Mouse (Mus musculus) testis, postnatal 14 days (tissue): ENCODE data around the gene Trpv2.

Experiments used
- DNase-seq: peaks from one replicate; pipeline ENCODE4 v3.0.0; 2021; ENCODE audit warnings: low spot score

Trpv2 gene

DNA sequence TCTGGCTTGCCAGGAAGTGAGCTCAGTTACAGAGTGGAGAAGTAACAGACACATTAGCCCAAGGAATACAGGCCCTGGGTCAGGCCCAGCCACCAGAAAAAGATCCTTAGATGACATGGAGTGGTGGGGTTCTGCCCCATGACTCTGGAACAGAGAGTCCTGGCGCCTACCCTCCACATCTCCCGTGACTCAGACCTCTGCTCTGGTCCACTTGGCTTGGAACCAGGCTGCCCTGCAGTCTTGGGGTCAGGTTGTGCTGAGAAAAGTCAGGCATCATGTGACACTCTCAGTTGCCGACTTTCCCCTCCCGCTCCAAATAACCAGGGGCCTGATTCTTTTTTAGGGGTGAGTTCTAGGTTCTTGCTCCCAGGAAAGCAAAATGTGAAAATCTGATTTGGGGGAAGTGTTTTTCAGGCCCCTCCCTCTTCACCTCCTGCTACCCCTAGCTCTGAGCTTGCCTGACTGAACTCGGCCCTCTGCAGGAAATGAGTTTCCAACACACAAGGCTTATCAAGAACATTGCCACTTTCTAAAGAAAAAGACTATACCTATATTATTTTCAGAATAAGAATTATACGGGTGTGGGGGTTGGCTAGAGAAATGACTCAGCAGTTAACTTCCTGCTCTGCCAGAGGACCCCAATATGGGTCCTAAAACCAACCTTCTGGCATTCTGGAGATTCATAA is 15.2 kb upstream of the Trpv2 start:
- DNase-seq, result peak; percentile 34

DNA sequence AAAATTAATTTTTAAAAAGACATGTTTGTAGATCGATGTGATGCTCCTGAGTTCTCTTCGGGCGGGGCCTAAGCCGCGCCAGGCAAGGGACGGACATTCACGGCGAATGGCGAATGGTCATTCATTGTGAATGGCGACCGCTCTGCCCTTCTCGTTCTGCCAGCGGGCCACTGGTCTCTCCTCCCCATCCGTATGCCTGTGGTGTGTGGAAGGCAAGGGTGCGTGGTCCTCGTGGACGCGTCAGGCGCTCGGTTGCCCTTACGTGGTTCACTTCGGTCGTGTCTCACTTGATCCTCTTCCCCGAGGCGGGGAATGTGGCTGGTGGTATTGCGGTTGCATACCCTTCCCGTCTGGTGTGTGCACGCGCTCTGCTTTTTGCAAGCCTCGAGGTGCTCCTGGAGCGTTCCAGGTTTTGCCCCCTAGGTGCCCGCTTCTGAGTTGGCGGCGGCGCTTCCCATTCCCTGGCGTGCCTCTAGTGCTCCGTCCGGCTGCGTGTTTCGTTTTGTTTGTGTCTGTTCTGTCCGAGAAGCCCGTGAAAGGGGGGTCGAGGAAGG is 13.7 kb upstream of the Trpv2 start:
- DNase-seq, result peak; percentile 29

DNA sequence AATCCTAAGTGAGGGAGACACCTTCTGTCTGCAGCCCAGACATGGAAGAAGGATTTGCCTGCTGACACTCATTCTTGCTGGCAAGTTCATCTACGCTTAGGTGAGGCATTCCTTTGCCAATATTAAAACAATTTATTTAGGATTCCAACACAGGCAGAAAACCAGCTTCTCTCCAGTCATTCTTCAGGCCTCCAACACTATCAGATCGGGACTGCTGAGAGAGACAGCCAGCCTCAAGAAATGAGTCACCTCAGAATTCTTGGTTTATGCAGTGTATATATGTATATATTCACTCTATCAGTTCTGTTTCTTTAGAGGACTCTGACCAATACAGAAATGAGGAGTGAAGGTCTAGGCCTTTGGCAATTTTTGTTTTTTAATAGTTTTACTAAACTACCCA is 10.7 kb upstream of the Trpv2 start:
- no peak for DNase-seq

DNA sequence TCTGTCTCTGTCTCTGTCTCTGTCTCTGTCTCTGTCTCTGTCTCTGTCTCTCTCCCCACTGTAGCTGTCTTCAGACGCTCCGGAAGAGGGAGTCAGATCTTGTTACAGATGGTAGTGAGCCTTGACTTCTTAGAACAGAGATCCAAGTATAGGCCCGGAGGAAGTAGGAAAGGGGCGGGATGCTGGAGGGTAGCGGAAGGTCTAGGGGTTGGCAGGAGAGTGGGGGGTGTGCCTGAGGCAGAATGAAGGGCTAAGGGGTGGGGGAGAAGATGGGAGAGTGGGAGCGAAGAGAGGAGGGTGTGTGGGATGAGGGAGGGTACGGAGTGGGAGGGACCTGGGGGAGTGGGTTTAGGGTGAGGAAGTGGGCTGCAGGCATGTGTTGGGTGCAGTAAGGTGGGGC is 8.5 kb upstream of the Trpv2 start:
- DNase-seq, result no peak

DNA sequence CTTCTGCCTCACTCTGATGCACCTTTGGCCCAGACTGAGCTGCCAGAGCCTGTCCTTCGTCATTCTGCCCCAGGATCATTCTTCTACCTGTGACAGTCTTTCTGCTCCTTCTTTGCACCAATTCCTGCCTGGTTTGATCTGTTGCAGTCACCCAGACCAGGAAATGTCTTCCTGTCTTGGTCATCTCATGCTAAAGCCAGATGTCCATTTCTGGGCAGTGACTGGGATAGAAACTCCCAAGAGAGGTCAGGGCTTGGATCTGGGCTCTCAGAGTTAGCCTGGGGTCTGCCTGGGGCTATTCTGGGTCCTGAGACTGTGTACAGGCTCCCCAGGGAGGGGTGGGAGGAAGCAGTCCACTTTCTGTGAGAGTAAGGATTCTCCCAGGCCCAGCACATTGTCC is 8.1 kb upstream of the Trpv2 start:
- DNase-seq, result no peak

DNA sequence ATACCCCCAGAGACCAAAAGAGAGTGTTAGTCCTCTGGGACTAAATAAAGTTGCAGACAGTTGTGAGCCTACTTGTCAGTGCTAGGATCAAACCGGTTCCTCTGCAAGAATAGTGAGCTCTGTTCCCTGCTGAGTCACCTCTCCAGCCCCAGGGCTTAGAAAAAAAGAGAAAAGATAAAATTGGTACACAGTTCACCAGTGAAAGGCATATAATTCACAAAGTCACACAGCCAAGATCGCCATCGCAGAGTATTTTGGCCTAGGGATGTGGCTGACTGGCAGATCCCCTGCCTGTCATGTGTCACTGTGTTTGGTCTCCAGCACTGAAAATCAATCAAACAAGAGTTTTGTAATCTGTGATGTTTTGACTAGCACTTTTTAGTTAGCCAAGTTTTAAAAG is 6.0 kb upstream of the Trpv2 start:
- no peak for DNase-seq

DNA sequence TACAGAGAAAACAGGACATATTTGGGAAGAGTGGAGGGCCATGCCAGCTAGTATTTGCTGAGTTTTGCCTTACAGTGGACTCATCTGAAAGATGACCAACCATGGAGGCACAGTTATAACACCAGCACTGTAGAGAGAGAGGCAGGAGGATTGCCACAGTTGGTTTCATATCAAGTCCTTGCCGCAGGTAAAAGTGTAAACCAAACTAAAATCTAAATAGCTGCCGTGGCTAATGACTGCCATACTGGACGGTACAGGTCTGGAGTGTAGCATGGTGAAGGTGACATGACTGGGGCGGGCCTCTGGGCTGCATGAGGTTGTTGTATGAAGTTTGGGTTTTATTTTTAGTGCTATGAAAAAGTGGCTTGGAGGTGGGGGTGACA is 408 bp downstream of the Trpv2 start:
- DNase-seq, result no peak

DNA sequence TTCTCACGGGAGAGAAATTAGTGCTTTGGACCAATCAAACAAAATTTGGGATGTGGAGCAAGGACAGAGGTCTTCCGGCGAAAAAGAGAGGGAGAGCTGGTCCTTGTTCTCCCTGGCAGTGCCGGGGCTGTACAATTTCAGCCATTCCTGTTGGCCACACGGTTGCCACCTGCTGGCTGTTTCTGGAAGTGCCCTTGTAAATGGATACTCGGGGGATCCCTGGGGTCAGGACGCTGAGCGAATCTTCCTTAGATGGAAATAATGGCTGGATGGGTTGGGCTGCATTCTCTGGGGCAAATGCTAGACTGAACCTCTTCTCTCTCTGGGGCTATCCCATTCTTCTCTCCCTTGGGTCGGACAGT is 992 bp downstream of the Trpv2 start:
- peak; percentile 80 for DNase-seq

DNA sequence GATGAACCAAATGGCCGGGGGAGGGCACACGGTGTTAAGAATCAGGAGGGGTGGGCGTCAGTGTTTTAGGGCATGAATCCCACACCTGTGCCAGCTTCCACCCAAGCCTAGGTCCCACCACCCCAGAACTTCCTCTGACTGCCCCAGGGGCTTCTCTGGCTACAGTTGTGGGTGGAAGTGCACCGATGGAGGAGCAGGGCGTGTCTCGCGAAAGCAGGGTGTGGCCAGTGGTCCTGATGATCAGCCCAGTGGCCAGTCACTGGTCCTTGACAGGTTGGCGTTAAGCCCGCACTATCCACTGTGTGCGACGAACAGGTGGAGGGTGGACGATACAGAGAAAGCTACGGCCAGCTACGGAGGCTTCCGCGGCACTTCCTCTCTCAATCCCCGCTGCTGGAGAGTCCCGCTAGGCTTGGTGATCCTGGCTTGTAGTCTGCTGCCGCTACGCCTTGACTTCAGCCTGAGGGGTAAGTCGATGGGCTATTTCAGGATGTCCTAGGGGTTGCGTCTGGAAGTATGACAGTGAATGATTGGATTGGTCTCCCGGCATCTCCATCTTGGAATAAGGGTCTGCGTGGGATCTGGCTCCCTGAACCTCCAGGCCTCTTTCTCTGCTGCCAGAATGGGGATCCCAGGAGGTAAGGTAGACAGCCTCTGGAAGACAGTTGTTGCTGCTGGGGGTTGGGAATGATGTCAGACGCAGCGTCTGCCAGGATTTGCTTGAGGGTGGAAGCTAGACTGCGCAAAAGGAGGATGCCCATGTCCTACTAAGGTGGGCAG is 1.6 kb downstream of the Trpv2 start:
- no peak for DNase-seq

DNA sequence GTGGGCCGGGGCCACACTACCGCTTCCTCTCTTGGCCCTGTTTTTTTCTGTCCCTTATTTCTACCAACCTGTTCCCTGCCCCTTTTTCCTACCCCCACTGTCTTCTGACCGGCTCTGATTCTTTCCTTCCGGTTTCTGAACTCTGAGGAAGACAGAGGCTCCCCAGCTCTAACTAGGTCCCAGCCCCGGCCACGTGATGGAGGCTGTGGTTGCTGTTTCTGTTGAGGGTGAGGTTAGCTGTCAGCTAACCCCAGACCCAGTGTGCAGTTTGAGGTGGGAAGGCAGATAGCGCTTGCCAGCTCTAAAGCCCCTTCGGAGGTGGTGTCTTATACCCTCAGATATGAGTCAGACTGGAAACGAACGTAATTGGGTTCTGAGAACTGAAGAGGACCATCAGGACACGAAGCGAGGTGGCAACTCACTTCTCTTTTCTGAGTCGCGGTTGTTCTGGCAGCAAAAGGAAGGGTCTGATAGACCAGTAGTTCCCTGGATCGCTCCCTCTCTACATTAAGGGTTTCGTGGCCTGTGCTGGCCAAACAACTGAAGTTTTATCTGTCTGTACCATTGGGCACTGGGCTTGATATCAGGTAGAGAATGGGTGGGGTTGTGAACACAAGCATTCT is 2.4 kb downstream of the Trpv2 start:
- DNase-seq, result no peak

DNA sequence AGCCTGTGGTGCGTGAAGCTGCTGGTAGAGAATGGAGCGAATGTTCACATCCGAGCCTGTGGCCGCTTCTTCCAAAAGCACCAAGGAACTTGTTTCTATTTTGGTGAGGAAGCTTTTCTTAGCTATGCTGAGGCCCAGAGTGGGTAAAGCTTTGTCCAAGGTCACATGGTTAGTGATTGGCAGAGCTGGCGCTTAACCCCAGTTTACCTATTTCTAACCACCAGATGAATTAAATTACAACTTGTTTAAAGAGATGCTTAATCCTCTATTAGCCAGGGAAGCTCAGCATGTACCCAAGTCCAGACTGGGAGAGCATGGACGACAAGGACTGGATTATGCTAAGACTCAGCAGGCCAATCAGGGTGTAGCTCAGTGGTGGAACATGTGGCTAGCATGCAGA is 8.7 kb downstream of the Trpv2 start:
- DNase-seq, result no peak

DNA sequence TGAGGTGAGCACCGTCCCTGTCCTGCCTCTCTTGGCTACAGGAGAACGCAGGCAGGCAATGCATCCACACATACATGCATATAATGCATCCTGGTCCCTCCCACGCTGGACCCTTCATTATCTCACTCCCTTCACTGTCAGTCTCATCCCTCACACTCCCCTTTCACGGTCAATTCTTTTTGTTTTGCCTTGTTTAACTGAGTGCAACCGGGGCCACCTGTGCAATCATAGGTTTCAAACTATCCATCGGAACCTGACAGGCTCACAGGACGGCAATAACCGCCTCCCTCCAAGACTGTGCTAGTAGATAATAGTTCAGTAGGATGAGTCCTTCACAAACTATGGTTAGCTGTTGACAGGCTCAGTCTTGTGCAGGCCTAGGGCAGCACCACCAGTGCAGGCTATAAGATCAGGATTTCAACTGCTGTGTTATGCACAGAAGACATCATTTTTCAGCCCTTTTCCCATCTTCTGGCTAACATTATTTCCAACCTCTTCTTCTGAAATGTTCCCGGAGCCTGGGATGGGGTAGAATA is 10.5 kb downstream of the Trpv2 start:
- DNase-seq, result no peak

DNA sequence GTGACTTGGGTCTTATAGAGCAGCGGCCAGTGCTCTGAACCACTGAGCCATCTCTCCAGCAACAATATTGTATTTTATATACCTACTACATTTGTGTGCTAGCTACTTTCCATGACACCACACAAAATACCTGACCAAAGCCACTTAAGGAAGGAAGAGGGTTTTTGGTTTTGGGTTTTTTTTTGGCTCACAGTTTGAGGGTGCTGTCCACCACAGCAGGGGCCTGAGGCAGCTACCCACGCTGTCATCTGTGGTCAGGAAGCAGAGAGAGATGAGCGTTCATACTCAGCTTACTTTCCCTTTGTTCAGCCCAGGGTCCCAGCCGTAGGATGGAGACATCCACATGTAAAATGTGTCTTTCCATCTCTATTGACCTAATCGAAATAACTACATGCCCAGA is 12.7 kb downstream of the Trpv2 start:
- no peak for DNase-seq

DNA sequence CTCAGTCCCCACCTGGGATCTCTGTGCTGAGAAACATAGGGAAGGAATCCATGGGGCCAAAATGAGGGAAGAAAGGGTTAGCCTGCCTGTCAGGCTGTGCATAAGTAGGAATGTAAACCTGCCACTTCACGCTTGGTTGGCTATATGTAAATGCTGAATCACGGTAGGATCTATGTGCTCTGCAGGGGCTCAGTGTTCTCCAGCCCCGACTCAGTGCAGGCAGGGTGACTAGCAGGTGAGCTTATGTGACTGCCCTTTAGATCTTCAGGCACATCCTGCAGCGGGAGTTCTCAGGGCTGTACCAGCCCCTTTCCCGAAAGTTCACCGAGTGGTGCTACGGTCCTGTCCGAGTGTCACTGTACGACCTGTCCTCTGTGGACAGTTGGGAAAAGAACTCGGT is 15.1 kb downstream of the Trpv2 start:
- DNase-seq, result no peak

DNA sequence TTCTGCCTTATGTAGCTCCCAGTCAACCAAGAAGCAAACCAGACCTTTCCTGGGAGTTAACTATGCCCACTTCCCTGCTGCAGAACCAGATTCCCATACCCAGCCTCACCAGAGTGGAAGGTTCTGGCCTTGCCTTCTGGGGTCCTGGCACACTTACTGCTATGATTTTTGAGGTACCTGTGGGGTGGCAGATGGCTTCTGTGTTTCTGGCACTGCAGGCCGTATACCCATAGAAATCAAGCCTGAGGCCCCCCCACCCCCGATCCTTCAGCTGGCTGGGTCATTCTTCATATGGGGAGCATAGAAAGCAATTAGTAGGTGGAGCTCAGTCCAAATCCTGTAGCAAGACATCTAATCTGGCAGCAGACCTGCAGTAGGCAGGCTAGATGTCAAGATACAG is 16.7 kb downstream of the Trpv2 start:
- DNase-seq, result no peak

DNA sequence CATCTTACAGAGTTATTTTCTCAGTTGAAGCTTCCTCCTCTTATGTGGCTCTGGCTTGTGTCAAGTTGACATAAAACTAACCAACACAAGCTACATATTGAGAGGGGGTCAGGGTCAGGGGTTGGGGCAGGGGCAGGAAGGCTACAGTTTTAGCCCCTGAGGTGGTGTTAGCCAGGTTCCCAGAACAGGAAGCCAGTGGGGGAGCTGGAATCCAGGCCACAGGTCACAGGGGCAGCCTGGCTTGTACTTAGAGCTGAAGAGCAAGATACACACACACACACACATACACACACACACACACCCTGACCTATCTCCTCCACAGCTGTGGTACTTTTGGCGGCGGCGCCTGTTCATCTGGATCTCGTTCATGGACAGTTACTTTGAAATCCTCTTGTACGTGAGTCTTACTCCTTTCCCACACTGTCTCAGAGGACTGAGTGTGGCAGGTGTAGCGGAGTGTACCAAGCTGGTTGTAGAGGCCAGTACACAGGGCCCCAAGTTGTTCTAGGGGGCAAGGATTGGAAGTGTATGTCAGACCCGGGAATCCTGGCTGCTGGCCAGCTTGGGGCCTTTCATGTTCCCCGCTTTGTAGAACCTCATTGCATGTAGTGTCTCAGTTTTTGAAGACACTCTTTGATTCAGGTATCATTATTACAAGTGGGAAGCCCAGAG is 17.8 kb downstream of the Trpv2 start:
- no peak for DNase-seq

DNA sequence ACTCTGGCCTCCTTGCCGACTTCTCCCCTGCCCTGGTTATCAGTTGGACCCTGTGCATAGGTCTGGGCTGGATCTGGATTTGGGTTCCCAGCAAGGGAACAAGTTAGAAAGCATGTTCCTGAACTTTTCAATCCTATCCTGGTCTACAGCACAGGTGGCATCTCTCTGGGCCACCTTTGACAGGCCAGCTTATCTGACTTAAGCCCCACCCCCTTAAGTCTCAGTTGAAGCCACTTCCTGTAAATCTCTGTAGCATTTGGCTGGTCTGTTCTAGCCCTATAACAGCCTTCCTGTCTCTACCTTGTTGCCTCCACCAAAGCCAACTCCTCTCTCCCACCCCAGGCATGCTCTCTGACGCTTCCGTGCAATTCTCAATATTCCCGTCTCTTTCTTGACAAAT is 24.3 kb downstream of the Trpv2 start:
- no peak for DNase-seq

DNA sequence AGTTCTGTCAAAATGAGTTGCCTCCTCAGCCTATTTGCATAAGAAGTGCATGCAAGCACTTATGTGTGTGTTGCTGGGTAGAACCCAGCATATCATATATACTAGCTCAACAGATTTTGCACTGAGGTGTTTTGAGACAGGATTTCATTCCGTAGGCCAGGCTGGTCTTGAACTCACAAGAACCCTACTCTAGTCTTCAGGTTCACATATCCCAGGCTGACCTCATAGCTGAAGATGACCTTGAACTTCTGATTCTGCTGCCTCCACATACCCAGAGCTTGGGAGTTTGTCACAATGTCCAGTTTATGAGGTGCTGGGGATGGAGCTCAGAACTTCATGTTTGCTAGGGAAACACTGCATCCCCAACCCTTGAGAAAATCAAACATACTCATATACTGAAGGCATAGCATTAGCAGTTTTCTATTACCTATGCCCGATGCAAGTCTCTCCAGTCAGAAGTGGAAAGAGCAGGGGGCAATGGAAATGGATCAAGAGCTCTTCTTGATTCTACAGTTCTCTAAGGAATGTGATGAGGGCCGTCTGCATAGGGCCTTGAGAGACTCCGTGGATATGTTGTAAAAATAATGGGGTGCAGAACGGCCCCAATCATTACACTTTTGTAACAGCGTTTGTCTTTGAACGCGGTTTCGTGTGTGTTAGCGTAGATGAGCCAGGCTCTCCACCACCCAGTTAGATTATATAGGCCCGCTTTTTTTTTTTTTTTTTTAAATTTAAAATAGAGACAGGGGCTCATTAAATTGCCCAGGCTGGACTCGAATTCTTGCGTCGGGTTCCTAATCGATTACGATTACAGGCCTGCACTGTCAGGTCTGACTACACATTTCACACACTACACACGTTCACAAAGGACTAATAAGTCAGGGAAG is 27.7 kb downstream of the Trpv2 start:
- DNase-seq, result no peak

DNA sequence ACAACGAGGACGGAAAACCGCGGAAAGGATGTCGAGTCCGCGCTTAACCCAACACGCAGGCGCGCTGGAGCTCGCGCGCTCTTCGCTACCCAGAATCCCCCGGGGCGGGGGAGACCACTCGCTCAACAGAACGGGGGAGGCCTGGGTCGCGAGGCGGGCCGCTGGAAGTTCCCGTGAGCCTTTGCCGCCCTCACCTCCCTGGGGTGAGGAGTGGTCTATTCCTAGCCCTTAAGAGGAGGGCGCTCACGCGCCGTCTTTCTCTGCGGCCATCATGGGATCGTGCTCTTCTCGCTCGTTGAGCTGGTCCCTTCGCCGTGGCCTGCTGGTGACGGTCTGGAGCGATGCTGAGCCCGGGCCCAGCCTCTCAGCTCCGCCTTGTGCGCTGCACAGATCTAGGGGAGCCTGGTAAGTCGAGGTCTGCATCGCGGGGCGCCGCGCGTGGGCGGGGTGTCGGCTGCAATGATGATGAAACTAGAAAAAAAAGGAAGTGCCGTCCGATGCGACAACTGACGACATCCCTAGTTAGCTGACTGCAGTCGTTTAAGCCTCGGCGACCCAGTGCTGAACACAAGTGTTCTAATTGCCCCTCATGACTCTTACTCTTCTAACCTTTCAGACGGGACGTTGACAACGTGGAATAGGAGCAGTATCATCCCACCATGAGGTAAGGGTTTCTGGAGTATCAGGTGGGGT is 28.5 kb downstream of the Trpv2 start:
- DNase-seq, result peak; percentile 97

DNA sequence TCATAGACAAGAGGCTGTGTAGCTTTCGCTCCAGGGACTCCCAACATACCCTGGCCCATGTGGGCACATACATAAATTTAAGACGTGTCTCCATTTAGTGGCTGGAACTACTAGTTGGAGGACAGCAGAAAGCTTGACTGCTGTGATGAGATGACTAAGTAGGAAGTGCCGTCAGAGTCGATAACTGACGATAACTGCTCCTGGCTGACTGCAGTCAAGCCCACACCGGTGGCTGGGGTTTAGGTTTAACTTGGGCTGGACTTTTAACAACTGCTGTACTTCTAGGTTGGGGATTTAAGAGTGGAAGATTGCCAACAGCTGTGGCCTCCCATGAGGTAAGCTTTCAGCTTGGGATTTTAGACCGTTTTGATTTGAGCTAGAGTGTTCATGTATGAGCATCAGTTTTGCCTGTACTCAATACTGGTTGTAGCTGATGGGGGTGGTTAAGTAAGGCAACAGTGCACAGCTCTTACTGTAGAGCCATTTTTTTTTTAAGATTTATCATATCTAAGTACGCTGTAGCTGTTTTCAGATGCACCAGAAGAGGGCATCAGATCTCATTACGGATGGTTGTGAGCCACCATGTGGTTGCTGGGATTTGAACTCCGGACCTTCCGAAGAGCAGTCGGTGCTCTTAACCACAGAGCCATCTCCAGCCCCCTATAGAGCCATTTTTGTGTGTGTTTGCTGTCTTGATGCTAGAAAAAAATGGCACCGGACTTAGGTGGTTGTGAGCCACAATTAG is 29.2 kb downstream of the Trpv2 start:
- no peak for DNase-seq
